Mouse (Mus musculus) heart, adult 9 months (tissue): ENCODE measurements around the gene Ctnnbip1.

ENCODE experiments used
- DNase-seq, 2 experiments: peaks; one replicate each; pipeline ENCODE4 v3.0.0; 2022; ENCODE audit warnings: low spot score in 2 of 2

Gene Ctnnbip1

GRCm38 (mm10) chr4:149521258-149521657 lies 3.2 kb downstream of the Ctnnbip1 start:
- DNase-seq: no peak

DNA sequence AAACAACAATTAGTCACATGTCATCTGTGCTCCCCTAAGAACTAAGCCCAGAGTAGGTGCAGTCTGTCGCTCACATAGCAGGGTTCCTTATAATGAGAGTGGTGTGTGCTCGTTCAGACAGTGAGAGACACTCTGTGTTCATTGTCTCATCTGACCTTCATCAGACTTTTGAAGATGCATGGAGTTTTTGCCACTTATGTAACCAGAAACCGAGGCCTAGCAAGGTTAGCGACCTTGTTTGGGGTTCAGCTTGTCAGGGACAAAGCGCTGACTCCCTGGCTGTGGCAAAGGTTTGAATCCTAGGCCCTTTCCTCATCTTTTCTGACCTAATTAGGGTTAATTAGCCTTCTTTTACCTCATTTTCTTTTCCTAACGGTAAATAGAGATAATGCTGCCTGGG lies 5.9 kb downstream of the Ctnnbip1 start:
- DNase-seq: no peak

DNA sequence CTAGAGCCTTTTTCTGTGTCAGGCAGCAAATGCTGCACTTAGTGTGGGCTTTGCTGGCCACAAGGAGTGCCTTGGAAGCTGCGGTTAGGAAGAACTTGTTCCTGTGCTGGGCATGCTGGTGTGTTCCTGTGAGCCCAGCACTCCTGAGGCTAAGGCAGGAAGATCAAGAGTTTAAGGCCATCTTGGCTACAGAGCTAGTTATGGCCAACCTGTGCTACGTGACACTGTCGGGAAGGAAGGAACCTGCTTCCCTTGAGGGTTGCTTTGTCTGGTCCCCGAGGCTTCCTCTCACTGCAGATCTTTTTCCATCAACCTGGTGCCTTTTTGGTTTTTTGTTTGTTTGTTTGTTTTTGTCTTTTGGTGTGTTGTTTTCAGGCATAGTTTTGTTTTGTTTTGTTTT lies 7.1 kb downstream of the Ctnnbip1 start:
- DNase-seq: no peak

- DNase-seq: no peak
Observed at GRCm38 (mm10) chr4:149525811-149526210, 7.8 kb downstream of the Ctnnbip1 start.

DNA sequence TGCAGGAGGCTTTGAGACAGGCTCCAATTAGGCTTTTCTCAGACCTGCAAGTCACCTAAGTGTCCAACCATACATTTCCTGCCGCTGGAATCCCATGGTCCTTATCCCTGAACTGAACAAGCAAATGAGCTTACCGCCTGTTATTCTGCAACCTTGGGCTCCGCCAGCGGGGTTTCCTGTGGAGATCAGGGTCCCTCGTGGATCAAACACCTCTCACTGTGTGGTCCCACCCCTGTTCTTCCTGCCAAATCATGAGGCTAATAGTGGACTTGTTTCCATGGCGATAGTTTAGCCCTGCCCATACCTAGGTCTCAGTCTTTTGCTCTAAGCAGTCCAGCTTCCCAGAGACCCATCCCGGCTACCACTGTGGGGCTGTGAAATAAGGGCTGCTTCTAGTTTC lies 8.3 kb downstream of the Ctnnbip1 start:
- DNase-seq: peak; percentile 80 to 92

DNA sequence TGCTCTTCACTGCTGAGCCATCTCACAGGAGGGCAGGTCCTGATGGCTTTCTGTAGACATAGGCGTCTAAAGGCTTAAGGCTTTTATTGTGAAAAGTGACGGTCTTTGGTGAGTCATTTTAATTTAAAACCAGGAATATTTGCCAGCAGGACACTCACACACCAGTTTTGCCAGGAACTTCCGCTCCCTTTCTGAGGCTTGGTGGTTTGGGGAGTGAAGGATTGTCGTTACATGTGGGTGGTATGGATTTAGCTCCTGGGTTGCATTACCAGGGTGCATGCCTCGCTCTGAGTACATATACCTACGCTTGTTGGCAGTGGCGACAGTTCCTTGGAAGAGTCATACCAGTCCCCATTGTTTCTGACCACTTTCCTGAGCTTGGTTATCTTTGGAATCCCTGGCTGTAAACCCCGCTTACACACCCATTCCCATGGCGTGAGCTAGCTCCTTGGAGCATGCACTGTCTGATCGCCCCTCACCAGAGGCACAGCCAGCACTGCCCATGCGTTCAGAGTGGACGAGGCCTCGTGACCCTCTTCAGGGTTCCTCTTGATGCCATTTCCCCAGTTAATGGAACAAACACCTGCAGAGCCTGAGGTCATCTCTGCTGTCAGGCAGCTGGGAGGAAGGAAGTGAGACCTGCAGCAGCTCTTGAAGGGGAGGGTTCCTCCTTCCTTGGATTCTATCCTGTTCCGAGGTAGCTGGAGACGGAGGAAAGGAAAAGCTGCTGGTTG lies 9.8 kb downstream of the Ctnnbip1 start:
- DNase-seq: peak; percentile 54 to 84

DNA sequence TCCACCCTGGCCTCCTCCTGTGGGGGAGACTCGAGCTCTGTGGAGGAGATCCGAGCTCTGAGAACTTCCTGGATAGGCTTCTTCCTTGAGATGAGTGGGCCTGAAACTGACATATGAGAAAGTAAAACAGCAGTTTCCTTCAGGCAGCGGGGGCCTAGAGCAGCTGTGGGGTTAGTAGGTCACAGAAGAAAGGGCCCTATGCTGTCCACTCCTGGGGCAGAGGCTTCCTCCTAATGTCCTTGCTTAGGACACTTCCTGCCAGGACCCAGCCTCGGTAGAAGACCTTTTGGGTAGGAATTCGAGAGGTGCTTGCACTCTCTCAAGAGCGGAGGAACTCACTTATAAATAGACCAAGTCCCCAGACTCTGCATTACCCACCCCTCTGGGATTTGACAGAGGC lies 11.7 kb downstream of the Ctnnbip1 start:
- DNase-seq: peak in 1 of 2 experiments; percentile 28

DNA sequence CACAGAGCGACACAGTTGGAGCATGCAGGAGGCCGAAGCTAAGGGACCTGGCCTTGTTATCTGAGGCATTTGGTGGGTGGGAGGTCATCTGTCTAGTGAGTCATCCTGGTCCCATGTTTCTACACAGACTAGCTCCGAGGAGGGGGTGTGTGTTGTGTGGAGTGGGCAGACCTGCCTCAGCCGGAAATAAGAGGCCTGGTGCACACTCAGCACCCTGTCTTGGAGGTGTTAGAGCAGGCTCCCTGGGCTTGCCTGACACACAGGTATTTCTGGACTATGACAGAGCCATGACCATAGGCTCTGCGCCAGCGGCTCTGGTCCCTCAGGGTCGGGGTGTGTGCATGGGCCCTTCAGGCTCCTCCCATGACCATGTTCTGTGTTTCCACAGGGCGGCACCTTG lies 21.4 kb downstream of the Ctnnbip1 start:
- DNase-seq: peak; percentile 57 to 68

DNA sequence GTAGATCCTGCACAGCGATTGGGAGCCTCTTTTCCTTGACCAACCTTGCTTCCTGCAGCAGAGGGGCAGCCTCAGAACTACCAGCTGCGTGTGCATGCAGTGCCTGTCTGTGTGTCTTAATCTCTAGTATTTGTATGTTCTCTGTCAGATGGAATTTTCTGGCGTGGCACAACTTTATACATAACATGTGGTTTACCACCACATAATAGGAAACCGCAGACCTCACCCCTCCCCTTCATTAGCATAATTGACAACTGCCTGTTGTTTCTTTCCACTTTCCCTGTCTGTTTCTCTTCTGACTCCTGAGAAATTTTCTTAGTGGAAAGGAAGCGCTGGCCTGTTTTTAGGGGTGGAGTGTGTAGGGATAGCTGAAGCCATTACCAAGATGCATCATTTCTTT lies 23.9 kb downstream of the Ctnnbip1 start:
- DNase-seq: no peak

- DNase-seq: no peak
Observed at GRCm38 (mm10) chr4:149542431-149542830, 24.4 kb downstream of the Ctnnbip1 start.

GRCm38 (mm10) chr4:149542927-149543553 lies 25.0 kb downstream of the Ctnnbip1 start:
- peak; percentile 61 to 83 for DNase-seq

GRCm38 (mm10) chr4:149544892-149545291 lies 26.9 kb downstream of the Ctnnbip1 start:
- DNase-seq: no peak

- DNase-seq: no peak
Observed at GRCm38 (mm10) chr4:149546797-149547444, 28.9 kb downstream of the Ctnnbip1 start.

GRCm38 (mm10) chr4:149547523-149547922 lies 29.5 kb downstream of the Ctnnbip1 start:
- no peak for DNase-seq

GRCm38 (mm10) chr4:149549221-149549925 lies 31.3 kb downstream of the Ctnnbip1 start:
- DNase-seq: peak; percentile 71 to 85

GRCm38 (mm10) chr4:149550866-149551265 lies 32.8 kb downstream of the Ctnnbip1 start:
- no peak for DNase-seq

DNA sequence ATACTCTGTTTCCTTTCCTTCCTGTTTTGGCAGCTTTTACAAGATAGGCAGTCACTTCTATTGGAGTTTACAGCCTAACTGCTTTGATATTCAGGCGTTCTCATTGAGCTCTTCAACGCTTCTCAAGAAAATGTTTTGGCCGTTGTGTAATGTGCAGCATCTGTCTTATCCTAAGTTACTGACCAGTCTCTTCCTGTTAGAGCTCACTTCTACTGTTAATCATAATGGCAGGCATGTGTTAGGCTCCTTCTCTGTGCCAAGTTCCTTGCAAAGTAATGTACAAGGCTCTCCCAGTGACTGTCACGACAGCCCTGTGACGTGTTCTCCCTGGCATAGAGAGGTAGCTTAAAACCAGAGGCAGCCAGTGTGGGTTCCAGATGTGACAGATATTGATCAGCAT lies 33.7 kb downstream of the Ctnnbip1 start:
- DNase-seq: no peak

DNA sequence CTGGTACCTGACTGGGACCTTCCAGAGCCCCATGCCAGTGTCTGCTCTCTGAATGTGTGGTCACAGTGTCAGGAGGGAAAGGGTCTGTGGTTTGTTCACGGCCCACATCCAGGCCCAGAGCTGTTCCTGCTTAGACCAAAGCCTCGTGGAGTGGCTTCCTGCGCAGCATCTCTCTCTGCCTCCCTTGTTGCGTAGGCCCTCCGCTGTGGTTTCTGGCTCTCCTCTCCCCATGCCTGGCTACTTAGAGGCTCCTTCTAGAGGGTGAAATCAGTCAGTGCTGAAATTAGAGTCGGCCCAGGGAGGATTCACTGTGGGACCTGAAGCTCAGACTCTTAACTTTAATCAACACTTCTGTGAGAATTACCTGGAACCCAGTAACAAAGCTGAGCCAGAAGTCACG lies 35.8 kb downstream of the Ctnnbip1 start:
- DNase-seq: no peak

DNA sequence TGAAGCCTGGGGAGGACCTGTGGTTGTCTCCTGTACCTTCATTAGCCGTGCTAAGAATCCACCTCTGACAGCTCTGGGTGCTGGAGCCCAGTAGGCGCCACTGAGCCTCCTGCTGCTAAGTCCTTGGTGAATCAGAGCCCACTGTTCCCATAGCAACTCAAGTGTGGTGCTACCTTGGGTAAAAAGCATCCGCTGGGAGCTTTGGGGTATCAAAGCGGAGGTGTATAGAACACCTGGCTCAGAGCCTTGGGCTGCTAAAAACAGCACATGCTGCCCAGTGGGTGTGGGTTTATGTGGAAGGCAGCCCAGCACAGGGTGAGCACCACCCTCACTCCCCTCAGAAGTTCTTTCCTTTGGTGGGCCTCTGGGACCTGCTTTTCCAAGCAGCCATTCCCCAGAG lies 38.1 kb downstream of the Ctnnbip1 start:
- DNase-seq: no peak

DNA sequence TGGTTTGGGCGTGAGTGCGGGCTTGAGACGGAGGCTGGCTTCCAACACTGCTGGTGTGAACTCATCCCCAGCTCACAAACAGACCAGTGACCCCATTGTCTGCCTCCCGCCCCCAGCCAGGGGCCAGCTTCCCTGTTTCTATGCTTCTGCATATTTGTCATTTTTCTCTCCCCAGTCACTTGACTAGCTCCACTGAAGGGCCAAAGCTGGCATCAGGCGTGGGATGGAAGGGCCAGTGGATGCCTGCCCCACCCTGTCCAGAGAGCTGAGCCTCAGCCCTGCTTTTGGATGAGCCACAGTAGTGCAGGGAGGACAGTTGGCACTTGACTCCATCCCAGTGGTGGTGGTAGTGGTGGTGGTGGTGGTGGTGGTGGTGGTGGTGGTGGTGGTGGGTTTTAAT lies 39.9 kb downstream of the Ctnnbip1 start:
- DNase-seq: no peak

DNA sequence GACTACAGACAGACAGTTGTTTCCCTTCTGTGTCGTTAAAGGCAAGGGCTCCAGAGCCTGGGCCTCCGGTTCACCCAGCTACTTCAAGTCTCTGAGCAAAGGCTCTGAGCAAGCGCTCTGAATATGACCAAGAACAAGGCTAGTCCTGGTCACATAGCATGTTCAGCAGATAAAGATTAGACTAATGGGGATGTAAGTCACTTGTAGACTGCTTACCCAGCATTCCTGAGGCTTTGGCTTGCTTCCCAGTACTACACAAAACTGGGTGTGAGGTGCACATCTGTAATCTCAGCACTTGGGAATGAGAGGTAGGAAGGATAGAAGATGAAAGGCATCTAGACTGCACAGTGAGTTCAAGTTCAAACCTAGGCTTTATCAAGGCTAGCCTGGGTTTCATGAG lies 40.4 kb downstream of the Ctnnbip1 start:
- no peak for DNase-seq

- DNase-seq: no peak
Observed at GRCm38 (mm10) chr4:149561392-149561791, 43.4 kb downstream of the Ctnnbip1 start.
